Mouse (Mus musculus): Measurements from ENCODE around the gene Kcnj2. TPM values are rescaled to one million over a fixed set of nuclear protein-coding genes. Genes with fewer than 3 reads are reported as not detected.

The Kcnj2 gene
- 10 to 100 TPM; 21.1 to 22.0 TPM for total RNA-seq (2021)

DNA sequence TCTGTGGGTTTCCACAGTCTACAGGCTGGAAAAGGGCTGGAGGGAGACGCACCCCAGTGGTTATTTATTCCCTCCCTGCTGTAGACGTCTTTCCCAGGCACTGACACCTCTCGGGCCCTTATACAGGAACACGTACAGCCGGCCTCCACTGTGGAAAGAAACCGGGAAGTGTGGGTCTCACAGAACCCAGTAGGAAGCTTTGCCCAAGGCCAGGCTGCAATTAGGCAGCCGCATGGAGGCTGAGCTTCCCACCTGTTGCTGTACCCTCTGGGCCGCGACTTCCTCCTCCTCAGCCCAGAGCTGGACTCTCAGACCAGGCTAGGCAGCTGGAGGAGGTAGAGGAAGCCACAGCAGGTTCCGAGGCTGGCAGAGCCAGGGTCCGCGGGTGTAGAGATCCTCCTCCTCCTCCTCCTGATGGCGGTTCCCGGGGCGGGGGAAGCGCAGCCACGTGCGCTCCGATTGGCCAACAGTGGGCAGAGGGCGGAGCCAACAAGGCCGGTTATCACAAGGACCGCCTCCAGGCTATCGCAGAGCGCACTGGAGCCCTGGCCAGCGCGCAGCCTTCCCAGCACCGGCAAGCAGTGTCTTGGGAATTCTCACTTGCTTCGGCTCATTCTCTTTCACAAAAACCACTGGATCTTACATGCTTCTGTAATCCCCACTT is at the start of gene Kcnj2:
TSS of gene Kcnj2 (plus strand) at position 530 of the 664 bp plus-strand sequence.
- intact Hi-C loops (cut with DNase I): loop anchor here (2.0 to 10.0 kb wide), 4 partner anchors 382 to 531 kb away; no protein-coding TSS in a partner anchor
- DNase-seq (ENCODE audit: low spot score in 2 of 2): peak; percentile 92 to 93

DNA sequence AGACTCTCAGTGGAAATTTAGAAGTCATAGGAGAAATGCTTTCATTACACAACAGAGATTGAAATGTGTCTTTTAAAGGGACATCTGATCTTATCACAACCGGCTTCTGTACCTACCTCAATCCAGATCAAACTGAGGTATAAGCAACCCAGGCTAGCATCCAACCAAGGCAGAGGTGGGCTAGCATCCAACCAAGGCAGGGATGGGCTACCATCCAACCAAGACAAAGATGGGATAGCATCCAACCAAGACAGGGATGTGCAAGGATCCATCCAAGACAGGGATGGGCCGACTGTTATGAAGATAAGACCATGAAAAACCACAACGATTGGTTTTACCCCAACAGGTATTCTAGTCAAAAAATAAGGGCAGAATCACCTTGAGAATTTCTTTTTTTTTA is 49.8 kb upstream of the Kcnj2 start:
- intact Hi-C loops (cut with DNase I): no loop called here
- DNase-seq (ENCODE audit: low spot score in 2 of 2): no peak

DNA sequence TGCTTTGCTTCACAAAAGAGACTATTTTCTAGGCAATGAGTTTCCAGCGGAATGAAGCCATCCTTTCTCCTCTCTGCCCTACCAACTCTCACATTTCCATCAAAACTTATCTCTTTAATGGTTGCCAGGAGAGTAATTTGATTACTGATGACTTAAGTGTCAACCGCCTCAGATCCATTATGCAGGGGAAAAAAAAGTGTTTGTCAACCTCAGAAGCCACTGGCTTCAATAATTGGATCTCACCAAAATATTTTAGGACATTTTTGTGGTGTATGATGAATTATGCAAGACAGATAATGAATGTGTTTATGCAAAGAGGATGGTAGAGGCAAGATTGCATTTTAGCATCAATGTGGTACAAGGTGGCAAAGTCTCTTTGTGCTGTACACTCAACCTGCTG is 45.8 kb upstream of the Kcnj2 start:
- DNase-seq (ENCODE audit: low spot score in 2 of 2): no peak
- intact Hi-C loops (cut with DNase I): no loop called here

DNA sequence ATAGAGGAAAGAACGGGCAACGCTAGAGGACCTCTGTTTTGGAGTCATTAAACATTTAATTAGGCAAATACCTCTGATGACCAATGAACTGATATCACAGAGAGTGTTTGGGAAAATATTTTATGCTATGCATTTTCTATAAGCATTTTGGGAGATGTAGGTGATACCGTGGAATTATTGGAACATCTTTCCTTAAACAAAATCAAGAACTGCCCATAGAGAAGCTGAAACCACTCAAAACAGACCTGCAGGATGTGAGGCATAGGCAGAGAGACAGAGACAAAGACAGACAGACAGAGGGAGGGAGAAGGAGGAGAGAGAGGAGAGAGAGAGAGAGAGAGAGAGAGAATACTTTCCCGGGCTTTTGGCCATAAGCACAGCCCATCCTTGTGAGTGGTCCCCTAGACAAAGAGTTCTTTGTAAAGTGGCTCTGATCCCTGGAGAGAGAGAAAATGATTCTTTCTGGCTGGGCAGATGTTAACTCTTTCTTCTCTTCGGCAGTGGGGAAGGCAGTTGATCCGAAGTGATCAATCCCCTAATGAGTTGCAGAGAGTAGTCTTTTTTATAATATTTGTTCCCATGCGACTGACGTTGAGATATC is 43.2 kb upstream of the Kcnj2 start:
- intact Hi-C loops (cut with DNase I): no loop called here
- DNase-seq (ENCODE audit: low spot score in 2 of 2): no peak

DNA sequence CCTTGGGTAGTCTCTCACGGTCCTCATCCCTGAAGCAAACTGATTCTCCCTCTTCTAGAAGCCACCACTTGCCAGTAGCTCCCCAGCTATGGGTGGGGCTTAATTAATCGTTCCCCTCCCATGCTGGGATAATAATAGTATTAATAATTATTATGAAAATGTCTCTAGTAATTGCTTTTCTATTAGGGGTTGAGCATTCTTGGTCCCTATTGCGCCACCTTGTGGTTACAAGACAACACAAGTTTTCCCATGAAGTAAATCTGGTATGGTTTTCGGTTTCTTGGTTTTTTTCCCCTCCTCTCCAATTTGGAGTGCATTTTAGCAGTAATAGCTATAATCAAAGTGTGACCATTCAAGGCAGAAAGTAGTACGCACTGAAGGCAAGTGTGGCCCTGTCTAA is 23.8 kb upstream of the Kcnj2 start:
- intact Hi-C loops (cut with DNase I): loop anchor here (5.0 kb wide), 1 partner anchor 470 kb away; no protein-coding TSS in a partner anchor

DNA sequence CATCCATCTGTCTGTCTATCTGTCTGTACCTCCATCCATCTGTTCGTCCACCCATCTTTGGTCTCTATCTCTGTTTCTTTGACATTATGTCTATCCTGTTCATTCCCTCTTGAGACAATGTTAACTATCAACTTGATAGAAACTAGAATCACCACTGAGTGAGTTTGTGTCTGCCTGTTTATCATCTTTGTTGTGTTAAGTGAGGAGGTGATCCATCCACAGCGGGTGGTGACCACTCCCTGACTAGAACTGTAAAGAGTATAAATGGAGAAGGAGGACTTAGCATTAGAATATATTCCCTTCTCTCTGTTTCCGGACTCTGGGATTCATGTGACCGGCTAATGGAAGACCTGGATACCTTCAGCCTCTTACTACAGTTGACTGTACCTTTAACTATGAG is 22.7 kb upstream of the Kcnj2 start:
- intact Hi-C loops (cut with DNase I): loop anchor here (5.0 kb wide), 1 partner anchor 471 kb away; no protein-coding TSS in a partner anchor

More for the DNA sequence above, 23.8 kb upstream of the Kcnj2 start:
- peak in 1 of 2 experiments; percentile 21 for DNase-seq (ENCODE audit: low spot score in 2 of 2)

DNA sequence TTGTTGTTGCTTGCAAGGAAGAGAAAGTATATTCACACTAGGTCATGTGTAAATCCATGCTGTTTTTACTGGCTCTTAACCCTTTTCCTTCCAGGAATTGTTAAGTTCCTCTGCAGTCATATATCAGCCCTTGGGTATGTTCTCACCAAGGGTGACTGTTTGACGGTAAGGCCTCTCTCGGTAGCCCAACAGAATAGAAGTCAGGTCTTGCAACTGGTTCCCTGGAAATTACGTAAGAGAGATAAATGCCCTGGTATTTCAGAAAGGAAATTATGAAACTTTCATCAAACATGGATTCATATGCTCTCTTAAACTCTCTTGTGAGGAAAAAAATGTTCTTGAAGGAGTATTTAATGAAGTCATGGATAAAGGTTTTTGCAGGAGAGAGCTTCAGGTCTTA is 11.7 kb upstream of the Kcnj2 start:
- intact Hi-C loops (cut with DNase I): no loop called here
- no peak for DNase-seq (ENCODE audit: low spot score in 2 of 2)

More for the DNA sequence above, 22.7 kb upstream of the Kcnj2 start:
- no peak for DNase-seq (ENCODE audit: low spot score in 2 of 2)

DNA sequence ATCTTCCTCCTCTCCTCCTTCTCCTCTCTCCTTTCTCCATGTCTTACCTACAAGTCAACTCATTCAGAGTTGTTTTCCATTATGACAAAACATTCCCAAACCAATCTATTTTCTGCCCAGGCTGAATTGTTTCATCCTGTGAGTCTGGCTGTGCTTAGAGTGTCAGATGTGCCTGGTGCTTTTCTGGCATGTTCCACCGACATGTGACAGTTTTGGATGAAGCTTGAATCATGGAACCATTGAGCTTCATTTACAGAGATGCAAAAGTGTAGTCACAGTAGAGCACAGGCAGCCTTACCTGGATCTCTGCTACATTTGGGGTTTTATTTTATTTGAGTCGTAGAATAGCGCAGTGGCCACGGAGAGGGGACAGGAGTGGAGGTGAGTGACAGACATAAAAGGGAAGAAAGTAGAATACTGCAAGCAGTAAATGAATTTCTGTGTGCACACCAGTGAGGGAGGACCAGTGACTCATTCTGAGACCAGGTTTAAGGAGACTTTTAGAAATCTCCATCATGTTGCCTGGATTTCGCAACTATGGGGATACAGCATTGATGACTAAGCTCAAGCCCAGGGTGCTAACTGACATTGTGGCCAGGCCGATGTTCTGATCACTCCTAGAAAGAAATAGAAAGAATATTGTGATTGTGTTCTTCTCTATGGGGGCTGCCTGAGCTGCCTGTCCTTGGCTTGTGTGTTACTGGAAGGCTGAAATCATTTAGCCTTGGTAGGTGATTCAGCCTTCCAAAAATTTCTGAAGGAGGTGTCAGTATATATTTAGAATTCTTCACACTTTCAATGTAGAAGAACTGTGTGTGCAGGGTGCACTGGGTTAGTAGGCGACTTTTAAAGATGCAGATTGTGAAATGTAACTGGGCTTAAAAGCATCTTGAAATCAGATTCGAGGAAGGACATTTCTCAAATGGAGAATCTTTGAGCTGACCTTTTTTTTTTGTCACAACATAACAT is 10.8 kb upstream of the Kcnj2 start:
- intact Hi-C loops (cut with DNase I): no loop called here
- DNase-seq (ENCODE audit: low spot score in 2 of 2): no peak

DNA sequence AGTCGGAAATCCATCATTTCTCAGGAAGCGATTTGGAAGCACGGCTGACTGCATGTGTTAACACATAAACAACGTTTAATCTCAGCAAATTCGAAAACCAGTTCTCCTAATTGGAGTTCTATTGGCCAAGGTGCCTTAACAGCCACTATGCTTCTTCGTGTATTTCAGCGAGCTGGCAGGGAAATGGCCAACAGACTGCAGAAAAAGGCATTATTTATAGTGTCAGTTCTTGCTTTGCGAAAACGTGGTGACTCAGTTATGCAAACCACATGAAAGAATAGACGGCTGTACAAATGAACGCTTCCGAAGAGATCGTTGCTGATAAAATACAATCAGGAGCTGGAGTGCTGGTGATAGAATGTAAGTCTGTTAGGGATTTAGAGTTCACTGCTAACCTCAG is 9.9 kb upstream of the Kcnj2 start:
- intact Hi-C loops (cut with DNase I): no loop called here

DNA sequence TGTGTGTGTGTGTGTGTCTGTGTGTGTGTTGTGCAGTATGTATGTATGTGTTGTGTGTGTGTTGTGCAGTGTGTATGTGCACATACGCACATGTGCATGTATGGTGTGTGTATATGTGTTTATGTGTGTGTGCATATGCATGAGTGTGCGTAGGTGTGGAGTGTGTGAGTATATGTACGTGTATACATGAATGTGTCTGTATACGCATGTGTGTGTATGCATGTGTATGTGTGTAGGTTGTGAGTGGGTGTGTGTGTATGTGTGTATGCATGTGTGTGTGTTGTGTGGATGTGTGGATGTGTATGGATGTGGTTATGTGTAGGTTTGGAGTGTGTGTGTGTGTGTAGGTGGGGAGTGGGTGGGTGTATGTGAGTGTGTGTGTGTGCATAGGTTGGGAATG is 8.5 kb upstream of the Kcnj2 start:
- DNase-seq (ENCODE audit: low spot score in 2 of 2): no peak
- intact Hi-C loops (cut with DNase I): no loop called here

More for the DNA sequence above, 9.9 kb upstream of the Kcnj2 start:
- DNase-seq (ENCODE audit: low spot score in 2 of 2): peak; percentile 39 to 43

DNA sequence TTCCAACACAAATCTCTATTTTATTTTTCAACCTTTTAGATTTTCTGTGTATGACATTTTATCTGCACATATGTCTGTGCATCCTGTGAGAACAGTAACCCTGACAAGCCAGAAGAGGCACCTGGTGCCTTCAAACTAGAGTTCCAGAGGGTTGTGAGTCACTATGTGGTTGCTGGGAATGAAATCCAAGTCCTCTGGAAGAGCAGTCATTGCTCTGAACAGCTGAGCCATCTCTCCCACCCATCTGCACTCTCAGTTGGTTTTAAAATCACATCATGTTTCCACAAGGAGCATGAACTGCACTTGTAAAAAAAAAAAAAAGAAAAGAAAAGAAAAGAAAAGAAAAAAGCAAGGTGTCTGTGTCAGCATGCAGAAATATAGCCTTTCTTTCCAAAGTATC is 6.5 kb upstream of the Kcnj2 start:
- intact Hi-C loops (cut with DNase I): no loop called here
- no peak for DNase-seq (ENCODE audit: low spot score in 2 of 2)

DNA sequence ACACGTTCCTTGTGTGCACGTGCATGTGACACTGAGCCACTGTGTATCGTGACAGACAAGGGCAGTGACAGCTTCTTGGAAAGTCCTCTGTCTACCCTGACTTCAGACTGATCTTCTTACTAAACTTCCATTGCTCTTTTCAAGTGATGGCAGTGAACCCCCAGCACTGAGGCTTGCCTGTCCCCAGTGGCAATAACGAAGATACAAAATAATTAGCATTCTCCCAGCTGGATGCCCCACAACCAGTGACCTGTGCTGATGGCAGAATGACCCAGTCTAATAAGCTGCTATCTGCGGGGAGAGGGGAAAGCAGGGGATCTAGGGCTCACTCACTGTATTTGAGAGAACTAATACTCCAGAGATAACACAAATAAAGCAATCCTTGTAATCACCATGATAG is 5.7 kb upstream of the Kcnj2 start:
- DNase-seq (ENCODE audit: low spot score in 2 of 2): no peak
- intact Hi-C loops (cut with DNase I): loop anchor here (10.0 kb wide), 1 partner anchor 525 kb away; no protein-coding TSS in a partner anchor

DNA sequence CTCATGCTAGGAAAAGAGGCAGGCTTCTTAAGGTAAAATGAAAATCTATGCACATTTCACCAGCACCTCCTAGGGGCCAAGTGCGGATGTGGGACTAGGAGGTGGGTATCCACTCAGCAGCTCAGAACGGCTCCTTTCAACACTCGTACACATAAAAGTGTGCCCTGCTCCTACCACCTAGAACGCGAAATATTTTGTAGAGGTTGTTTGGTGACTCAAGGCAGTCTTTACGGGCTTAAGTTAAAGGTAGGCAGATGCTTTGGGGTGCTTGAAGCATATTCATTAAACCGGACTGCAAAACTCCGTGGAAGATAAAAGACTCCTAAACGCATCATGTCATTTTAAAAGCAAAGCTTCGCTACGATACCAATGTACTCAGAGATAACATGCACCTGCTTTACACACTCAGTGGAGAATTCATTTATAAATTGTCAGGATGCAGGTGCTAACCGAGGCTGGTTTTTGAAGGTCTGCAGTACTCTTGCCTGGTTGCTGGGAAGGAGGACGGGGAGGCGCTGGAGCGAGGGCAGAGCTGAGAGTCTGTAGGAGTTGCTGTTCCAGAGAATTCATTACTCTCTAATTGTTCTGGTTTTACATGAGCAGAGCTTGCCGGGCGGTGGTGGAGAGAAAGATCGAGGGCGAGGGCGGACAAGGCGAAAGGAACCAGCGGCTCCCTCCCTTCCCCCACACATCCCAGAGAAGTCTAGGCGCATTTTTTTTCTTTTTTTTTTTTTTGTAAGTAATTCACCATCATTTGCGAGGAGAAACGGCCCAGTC is 1.0 kb upstream of the Kcnj2 start:
- intact Hi-C loops (cut with DNase I): loop anchor here (2.0 to 10.0 kb wide), 3 partner anchors 382 to 530 kb away; no protein-coding TSS in a partner anchor

DNA sequence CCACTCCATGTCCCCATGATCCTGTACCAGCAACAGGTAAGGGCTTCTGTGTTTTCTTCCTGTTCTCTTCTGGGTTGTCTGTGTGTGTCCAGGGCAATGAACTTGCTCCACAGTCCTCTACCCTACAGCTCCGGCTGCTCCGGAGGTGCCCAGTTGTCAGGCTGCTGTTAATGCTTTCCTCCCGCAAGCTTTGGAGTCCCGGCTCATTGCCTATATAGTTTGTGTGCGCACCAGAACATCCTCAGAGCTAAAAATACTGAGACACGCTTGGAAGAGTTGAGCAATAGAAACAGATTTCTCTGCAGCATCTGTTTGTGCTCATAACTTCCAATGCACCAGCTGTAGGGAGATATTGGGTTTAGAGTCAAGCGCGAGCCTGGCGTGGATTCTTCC is 331 bp downstream of the Kcnj2 start:
- intact Hi-C loops (cut with DNase I): loop anchor here (2.0 to 10.0 kb wide), 3 partner anchors 381 to 531 kb away; no protein-coding TSS in a partner anchor
- no peak for DNase-seq (ENCODE audit: low spot score in 2 of 2)

More for the DNA sequence above, 1.0 kb upstream of the Kcnj2 start:
- peak; percentile 60 to 65 for DNase-seq (ENCODE audit: low spot score in 2 of 2)

DNA sequence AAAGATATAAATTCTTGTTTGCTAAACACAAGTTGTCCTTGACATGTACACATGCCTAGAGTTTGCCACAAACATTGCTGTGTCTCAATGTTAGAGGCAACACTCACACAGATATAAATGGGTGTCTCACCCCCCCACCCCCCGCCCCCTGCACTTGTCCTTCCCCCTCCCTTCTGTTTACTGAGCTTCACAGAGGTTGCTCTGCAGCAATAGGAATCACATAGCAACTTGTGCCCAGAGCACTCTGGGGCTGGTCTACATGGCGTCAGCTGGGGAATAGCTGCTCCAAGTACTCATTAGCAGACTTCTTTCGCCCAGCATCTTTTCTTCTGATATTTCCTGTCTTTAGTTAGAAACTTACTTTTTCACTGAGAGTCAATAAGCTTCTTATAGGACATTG is 1.8 kb downstream of the Kcnj2 start:
- DNase-seq (ENCODE audit: low spot score in 2 of 2): no peak
- intact Hi-C loops (cut with DNase I): loop anchor here (2.0 to 10.0 kb wide), 3 partner anchors 380 to 533 kb away; no protein-coding TSS in a partner anchor

DNA sequence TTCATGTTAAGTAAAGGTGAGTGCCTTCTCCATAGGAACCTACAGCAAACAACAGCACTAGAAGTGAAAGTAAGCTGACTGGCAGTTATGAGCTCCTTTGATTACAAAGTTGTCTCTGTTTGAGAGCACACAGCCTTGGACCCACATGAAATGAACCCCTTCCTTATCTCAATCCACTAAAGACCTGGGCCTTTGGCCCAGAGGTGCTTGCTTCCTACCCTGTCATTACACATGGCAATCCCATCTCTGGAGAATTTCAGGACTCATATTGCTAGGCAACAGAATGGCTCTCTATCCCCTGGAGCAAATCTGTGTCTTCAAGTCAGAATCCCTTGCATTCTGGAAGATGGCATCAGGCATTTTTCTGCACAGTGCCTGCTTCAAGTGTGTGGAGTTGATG is 4.5 kb downstream of the Kcnj2 start:
- no peak for DNase-seq (ENCODE audit: low spot score in 2 of 2)
- intact Hi-C loops (cut with DNase I): no loop called here

DNA sequence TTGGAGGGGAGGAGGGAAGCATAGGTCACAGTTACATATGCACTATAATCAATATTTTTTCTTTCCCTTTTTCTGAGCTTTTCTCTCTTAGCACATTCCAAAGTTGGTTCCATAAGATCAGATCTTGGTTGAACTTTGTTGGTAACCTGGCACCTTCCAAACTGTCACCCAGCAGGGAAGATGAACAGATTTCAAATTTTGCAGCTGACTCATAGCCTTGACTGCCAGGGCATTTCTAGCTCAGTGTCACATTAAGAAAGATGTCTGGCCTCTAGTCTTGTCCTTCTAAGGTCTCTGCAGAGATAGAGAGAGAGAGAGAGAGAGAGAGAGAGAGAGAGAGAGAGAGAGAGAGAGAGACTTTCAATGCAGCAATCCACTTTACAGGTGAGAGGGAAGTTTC is 8.2 kb downstream of the Kcnj2 start:
- DNase-seq (ENCODE audit: low spot score in 2 of 2): no peak
- intact Hi-C loops (cut with DNase I): no loop called here

DNA sequence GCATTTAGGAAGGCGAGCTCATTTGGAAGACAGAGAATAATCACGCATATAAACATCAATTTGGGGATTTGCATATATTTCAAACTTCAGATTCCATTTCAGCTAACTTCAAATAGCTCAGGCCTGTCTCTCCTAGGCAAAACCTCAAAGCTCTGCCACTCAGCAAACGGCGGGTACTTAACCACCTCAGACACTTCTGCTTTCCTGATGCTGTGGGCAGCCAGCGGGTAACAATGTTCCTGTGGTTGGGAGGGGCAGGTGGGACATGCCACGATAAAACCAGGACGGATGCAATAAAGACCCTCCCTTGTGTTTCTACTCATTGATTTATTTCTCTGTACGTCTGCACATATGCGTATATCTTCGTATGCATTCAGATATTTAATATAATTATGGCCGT is 12.1 kb downstream of the Kcnj2 start:
- intact Hi-C loops (cut with DNase I): no loop called here
- DNase-seq (ENCODE audit: low spot score in 2 of 2): no peak

DNA sequence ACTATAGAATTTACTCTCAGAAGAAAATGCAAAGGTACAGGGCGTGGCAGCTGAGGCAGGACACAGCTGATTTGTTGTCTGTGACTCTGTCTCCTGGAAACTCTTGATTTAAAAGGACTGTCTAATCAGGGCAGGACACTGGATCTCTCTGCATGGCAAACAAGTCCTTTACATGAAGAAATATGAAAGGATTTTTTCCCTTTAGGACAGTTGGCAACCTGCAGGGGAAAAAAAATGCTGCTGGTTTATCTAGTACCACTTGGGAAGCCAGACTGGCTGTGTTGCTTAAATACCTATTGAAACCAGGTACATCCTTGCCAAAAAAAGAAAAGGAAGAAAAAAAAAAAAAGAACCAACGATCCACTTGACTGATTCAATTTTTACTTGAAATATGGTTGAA is 17.0 kb downstream of the Kcnj2 start:
- DNase-seq (ENCODE audit: low spot score in 2 of 2): no peak
- intact Hi-C loops (cut with DNase I): no loop called here
